Mouse (Mus musculus) limb, embryonic 12.5 days (tissue): ENCODE measurements around the gene Trim7. TPM values are rescaled to one million over a fixed set of nuclear protein-coding genes. Genes with fewer than 3 reads are reported as not detected.
"Not testable (repeated sequence)": the region's sequence is repeated elsewhere in the genome, so short reads cannot be mapped to it uniquely, and the experiment has no call there.

Experiments
- ATAC-seq: fragments of 200-750 bp; cut with Nextera tagmentation; 2 replicates; pipeline ENCODE4 v1.8.0; 2017; ENCODE audit warnings: low read depth, moderate TSS enrichment; ENCODE audit not compliant: insufficient number of reproducible peaks, insufficient read depth, low FRiP score, low TSS enrichment
- H3K27ac ChIP-seq: fragments of 300-500 bp; sonication (generic); 2 replicates; pipeline ENCODE4 v1.5.1; 2016; ENCODE audit warnings: mild to moderate bottlenecking, moderate library complexity
- H3K27me3 ChIP-seq: fragments of 300-500 bp; sonication (generic); 2 replicates; pipeline ENCODE4 v1.6.1; 2016; ENCODE audit warnings: mild to moderate bottlenecking, moderate library complexity
- H3K36me3 ChIP-seq: fragments of 300-500 bp; sonication (generic); 2 replicates; pipeline ENCODE4 v1.6.1; 2016; ENCODE audit warnings: mild to moderate bottlenecking, moderate library complexity
- H3K4me1 ChIP-seq: fragments of 300-500 bp; sonication (generic); replicated peaks from 2 replicates; pipeline ENCODE4 v1.6.1; 2016
- H3K4me2 ChIP-seq: fragments of 300-500 bp; sonication (generic); 2 replicates; pipeline ENCODE4 v1.6.1; 2016; ENCODE audit warnings: mild to moderate bottlenecking, moderate library complexity
- H3K4me3 ChIP-seq: fragments of 300-500 bp; sonication (generic); replicated peaks from 2 replicates; pipeline ENCODE4 v1.5.1; 2016; ENCODE audit warnings: mild to moderate bottlenecking
- H3K9ac ChIP-seq: fragments of 300-500 bp; sonication (generic); replicated peaks from 2 replicates; pipeline ENCODE4 v1.6.1; 2016; ENCODE audit warnings: mild to moderate bottlenecking, moderate library complexity
- H3K9me3 ChIP-seq: fragments of 300-500 bp; sonication (generic); 2 replicates; pipeline ENCODE4 v1.6.1; 2016; ENCODE audit warnings: mild to moderate bottlenecking, moderate library complexity
- WGBS: fragments of 180-500 bp; shearing (Covaris S2); methylation state at CpG from one replicate; pipeline ENCODE4 v1.1.7; 2016; 5-methylcytosine and 5-hydroxymethylcytosine counted together
- polyA plus RNA-seq: library from polyadenylated mRNA; unstranded; fragments of >200 nt; fragmentation: Nextera tagmentation; extraction: Ambion mirVana; gene quantifications from 2 replicates; pipeline ENCODE4 v1.2.1, GENCODE M21; 2016

The Trim7 gene
- 0.34 and 1.3 TPM in 2 replicates for polyA plus RNA-seq

- not testable (repeated sequence) for H3K36me3 ChIP-seq, H3K9me3 ChIP-seq, H3K4me1 ChIP-seq
- peak; percentile 79 for ATAC-seq
- WGBS = under 1% methylated on average over 27 of the region's 92 CpGs
- peak within 1 kb of the TSS; percentile 45 for H3K4me3 ChIP-seq
- H3K9ac ChIP-seq = peak within 1 kb of the TSS; percentile 51
- H3K4me2 ChIP-seq = peak within 1 kb of the TSS; percentile 64
- H3K27me3 ChIP-seq = peaks cover 19% of the 10 kb centered on the region
- peak within 1 kb of the TSS; percentile 59; the same call in 1 of the 2 replicates for H3K27ac ChIP-seq
Measured at GRCm38 (mm10) chr11:48825979-48826751, at the start of gene Trim7, which contains the start of gene Gm12184. TSS of gene Trim7 (plus strand) at chr11:48826140. TSS of gene Gm12184 (minus strand) at chr11:48826655.

DNA sequence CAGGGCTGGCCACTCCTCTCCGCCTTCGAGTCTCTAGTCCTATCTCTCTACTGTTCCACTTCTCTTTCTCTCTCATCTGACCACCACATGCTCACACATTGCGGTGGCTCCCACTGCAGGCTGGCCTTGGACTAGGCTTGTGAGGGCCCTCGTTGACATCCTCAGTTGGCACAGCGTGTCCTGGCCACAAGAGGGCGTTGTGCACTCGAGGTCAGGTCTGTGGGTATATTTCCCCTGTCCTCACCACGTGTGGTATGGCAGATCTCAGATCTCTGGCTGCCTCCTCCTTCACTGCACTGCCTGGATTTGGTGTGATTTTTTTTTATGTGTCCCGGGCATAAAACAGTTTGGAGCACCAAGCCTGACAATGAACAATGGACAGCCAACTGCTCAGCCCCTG lies 49.3 kb upstream of the Trim7 start:
- Histone ChIP-seq H3K27me3 (0 out of 2 replicates have a peak, but pooled peaks cover 3% of the 10 kb centered on the region), H3K9ac (no peak overlapping the region), H3K9me3 (no peaks in the 10 kb centered on the region), H3K27ac (no peak overlapping the region), H3K4me1 (peaks cover 6% of the 10 kb centered on the region; the same call in 1 of the 2 replicates), H3K4me3 (no peak overlapping the region), H3K4me2 (no peak overlapping the region), H3K36me3 (no peaks in the 10 kb centered on the region)
- no peak for ATAC-seq
- 45% methylated on average over 9 of the region's 9 CpGs for WGBS

- no peak overlapping the region for H3K4me2 ChIP-seq
- H3K27me3 ChIP-seq = 0 out of 2 replicates have a peak, but pooled peaks cover 3% of the 10 kb centered on the region
- WGBS = 86% methylated on average over 9 of the region's 9 CpGs
Measured at GRCm38 (mm10) chr11:48777303-48777702, 48.6 kb upstream of the Trim7 start.

DNA sequence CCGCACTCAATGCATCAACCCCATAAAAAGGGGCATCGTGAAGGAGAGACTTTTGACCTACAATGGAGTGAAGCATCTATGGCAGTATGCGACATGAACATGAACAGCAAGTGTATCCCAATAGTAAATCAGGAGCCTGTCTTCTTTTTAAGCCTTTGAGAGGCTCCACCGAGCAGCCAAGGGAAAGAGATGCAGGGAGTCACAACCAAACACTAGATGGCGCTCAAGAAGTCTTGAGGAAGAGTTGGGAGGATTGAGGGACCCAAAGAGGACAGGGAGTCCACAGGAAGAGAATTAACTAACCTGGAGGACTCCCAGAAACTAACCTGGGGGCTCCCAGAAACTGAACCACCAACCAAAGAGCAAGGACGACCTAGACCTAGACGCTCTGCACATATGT lies 46.5 kb upstream of the Trim7 start:
- Histone ChIP-seq H3K9ac (no peak overlapping the region), H3K27ac (no peak overlapping the region), H3K4me2 (no peak overlapping the region), H3K27me3 (0 out of 2 replicates have a peak, but pooled peaks cover 3% of the 10 kb centered on the region), H3K4me3 (no peak overlapping the region), H3K36me3 (no peaks in the 10 kb centered on the region), H3K4me1 (peaks cover 2% of the 10 kb centered on the region; the same call in 1 of the 2 replicates), H3K9me3 (no peaks in the 10 kb centered on the region)
- 40% methylated on average over 7 of the region's 7 CpGs for WGBS
- no peak for ATAC-seq

More at GRCm38 (mm10) chr11:48777303-48777702, 48.6 kb upstream of the Trim7 start:
- peaks cover 6% of the 10 kb centered on the region; the same call in 1 of the 2 replicates for H3K4me1 ChIP-seq
- H3K27ac ChIP-seq = no peak overlapping the region
- H3K9me3 ChIP-seq = no peaks in the 10 kb centered on the region
- H3K9ac ChIP-seq = no peak overlapping the region
- H3K4me3 ChIP-seq = no peak overlapping the region
- no peaks in the 10 kb centered on the region for H3K36me3 ChIP-seq
- no peak for ATAC-seq

DNA sequence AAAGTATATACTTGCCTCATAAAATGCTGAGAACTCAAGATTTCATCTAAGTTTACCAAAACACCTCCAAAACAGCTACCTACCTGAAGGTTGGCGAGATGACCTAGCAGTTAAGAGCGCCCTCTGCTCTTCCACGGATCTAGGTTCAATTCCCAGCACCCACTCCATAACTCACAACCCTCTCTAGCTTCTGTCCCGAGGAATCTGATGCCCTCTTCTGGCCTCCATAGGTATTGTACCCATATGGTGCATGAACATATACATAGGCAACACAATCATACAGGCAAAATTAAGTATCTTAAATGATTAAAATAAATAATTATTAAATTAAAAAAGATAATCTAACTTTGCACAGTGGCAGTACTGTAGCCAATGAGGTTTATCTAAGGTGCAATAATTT lies 43.7 kb upstream of the Trim7 start:
- ATAC-seq = no peak
- H3K4me1 ChIP-seq = no peaks in the 10 kb centered on the region
- no peak overlapping the region for H3K27ac ChIP-seq
- no peak overlapping the region for H3K4me2 ChIP-seq
- 84% methylated on average over 4 of the region's 4 CpGs for WGBS
- H3K4me3 ChIP-seq = no peak overlapping the region
- no peaks in the 10 kb centered on the region for H3K27me3 ChIP-seq
- H3K36me3 ChIP-seq = no peaks in the 10 kb centered on the region
- H3K9me3 ChIP-seq = no peaks in the 10 kb centered on the region
- H3K9ac ChIP-seq = no peak overlapping the region

DNA sequence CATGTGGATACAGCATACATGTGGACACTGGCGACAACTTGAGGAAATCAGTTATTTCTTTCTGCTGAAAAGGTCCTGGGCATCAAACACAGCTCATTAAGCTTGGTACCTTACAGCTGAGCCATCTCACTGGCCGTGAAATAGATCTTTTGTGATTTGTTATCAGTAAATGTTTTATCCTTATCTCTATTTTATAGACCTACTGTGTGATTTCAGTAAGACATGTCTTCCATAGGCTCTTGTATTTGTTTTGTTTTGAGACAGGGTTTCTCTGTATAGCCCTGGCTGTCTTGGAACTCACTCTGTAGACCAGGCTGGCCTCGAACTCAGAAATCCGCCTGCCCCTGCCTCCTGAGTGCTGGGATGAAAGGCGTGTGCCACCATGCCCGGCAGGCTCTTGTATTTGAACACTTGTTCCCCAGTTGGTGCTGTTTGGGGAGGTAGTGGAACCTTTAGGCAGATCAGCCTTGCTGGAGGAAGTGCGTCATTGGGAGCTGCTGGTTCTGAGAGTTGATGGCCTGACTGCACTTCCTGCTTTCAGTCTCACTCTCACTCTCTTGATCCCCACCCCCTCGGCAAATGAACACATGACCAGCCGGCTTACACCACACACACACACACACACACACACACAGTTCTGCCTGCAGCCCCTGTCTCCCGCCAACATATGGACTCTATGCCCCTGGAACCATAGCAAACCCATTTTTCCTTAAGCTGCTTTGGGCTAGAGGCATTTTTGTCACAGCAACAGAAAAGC lies 38.3 kb upstream of the Trim7 start:
- 53% methylated on average over 10 of the region's 10 CpGs for WGBS
- Histone ChIP-seq H3K4me2 (peak overlapping the region; percentile 57), H3K9ac (no peak overlapping the region), H3K4me1 (no peaks in the 10 kb centered on the region), H3K4me3 (peak overlapping the region; percentile 36), H3K27me3 (no peaks in the 10 kb centered on the region), H3K27ac (no peak overlapping the region), H3K36me3 (no peaks in the 10 kb centered on the region), H3K9me3 (no peaks in the 10 kb centered on the region)
- ATAC-seq = no peak

GRCm38 (mm10) chr11:48788311-48789089 lies 37.4 kb upstream of the Trim7 start:
- Histone ChIP-seq H3K4me1 (no peaks in the 10 kb centered on the region), H3K36me3 (no peaks in the 10 kb centered on the region), H3K9me3 (no peaks in the 10 kb centered on the region), H3K4me2 (peak overlapping the region; percentile 57), H3K9ac (peak overlapping the region; percentile 40), H3K27ac (no peak overlapping the region), H3K4me3 (peak overlapping the region; percentile 36), H3K27me3 (no peaks in the 10 kb centered on the region)
- no peak for ATAC-seq
- 11% methylated on average over 16 of the region's 16 CpGs for WGBS

GRCm38 (mm10) chr11:48789215-48789614 lies 36.7 kb upstream of the Trim7 start:
- H3K36me3 ChIP-seq = no peaks in the 10 kb centered on the region
- no peak overlapping the region for H3K4me3 ChIP-seq
- H3K4me1 ChIP-seq = no peaks in the 10 kb centered on the region
- H3K4me2 ChIP-seq = no peak overlapping the region
- no peak overlapping the region for H3K9ac ChIP-seq
- ATAC-seq = no peak
- 83% methylated on average over 5 of the region's 5 CpGs for WGBS
- H3K27me3 ChIP-seq = no peaks in the 10 kb centered on the region
- H3K27ac ChIP-seq = no peak overlapping the region
- no peaks in the 10 kb centered on the region for H3K9me3 ChIP-seq

- WGBS = 16% methylated on average over 20 of the region's 20 CpGs
- Histone ChIP-seq H3K27ac (no peak overlapping the region), H3K4me2 (peak overlapping the region; percentile 49), H3K36me3 (no peaks in the 10 kb centered on the region), H3K4me3 (peak overlapping the region; percentile 22; the same call in 1 of the 2 replicates), H3K9me3 (no peaks in the 10 kb centered on the region), H3K4me1 (no peaks in the 10 kb centered on the region), H3K27me3 (no peaks in the 10 kb centered on the region), H3K9ac (no peak overlapping the region)
- ATAC-seq = peak; percentile 69; the same call in 1 of the 2 replicates
Measured at GRCm38 (mm10) chr11:48789973-48790823, 35.7 kb upstream of the Trim7 start.

- Histone ChIP-seq H3K4me1 (no peaks in the 10 kb centered on the region), H3K36me3 (no peaks in the 10 kb centered on the region), H3K9me3 (no peaks in the 10 kb centered on the region), H3K27ac (no peak overlapping the region), H3K9ac (no peak overlapping the region), H3K4me3 (no peak overlapping the region), H3K27me3 (no peaks in the 10 kb centered on the region), H3K4me2 (no peak overlapping the region)
- no peak for ATAC-seq
- WGBS = 62% methylated on average over 8 of the region's 8 CpGs
Measured at GRCm38 (mm10) chr11:48790946-48791345, 35.0 kb upstream of the Trim7 start.
